Mouse (Mus musculus) brain, embryonic 14.5 days (tissue): Measurements from ENCODE around the gene Rorc. TPM values are rescaled to one million over a fixed set of nuclear protein-coding genes. Genes with fewer than 3 reads are reported as not detected.
A peak's percentile ranks its signal among the peaks of the same experiment; 100 is the strongest.

Source experiments
- DNase-seq: peaks from one replicate; pipeline ENCODE4 v3.0.0-alpha.2; 2011; ENCODE audit warnings: low read depth
- CTCF ChIP-seq: fragments of 200-500 bp; IDR thresholded peaks from 2 replicates; pipeline ENCODE4 v1.5.1; 2012; ENCODE audit warnings: inconsistent platforms, mild to moderate bottlenecking, moderate library complexity, borderline replicate concordance; ENCODE audit not compliant: insufficient read depth, insufficient read length; ENCODE audit errors: extremely low read depth
- POLR2A ChIP-seq: fragments of 200-500 bp; IDR thresholded peaks from 2 replicates; pipeline ENCODE4 v1.6.1; 2012; ENCODE audit warnings: mild to moderate bottlenecking, inconsistent platforms, borderline replicate concordance; ENCODE audit not compliant: poor library complexity, insufficient read depth, insufficient read length, severe bottlenecking; ENCODE audit errors: extremely low read depth
- polyA plus RNA-seq: library from polyadenylated mRNA; depleted of rRNA; stranded (reverse); fragments of >200 nt; gene quantifications from 2 replicates; pipeline ENCODE4 v1.2.3, GENCODE M21; 2012

The Rorc gene
- polyA plus RNA-seq, 1 experiment, result 0.97 TPM

DNA sequence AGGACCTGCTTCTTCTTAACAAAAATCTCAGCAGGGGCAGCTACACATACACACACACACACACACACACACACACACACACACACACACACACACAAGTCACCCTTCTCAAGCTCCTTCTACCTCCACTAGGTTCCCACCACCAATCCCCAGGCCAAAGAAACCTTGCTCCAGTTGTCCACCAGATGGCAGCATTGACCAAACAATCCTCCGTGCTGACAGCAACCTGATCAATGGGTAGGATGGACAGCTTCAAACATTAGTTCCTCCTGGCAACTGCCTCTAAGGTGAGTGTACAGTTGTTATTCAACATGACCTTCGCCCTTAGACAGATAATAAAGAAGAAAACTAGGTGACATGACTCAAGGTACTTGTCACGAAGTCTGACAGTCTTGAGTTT, 5.8 kb upstream of the Rorc start:
- TF ChIP-seq POLR2A, result no peak
- peak; percentile 94 for TF ChIP-seq CTCF
- DNase-seq, result peak; percentile 92

DNA sequence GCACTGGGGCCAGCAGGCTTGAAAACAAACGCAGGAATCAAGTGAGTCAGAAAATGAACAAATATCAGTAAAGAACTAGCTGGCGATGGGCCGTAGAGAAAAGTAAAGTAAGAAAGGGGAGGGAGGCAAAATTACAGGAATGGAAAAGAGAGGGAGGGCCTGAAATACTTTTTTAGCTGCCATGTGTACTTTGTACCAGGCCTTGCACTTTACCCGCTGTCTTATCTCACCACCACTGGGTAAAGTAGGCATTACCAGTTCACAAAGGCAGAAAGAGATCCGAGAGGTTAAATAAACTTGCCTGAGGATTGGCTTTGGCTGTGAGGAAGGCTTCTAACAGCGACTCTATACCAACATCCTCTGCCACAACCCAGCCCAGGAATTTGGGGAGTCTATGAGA, 5.1 kb upstream of the Rorc start:
- no peak for TF ChIP-seq POLR2A
- no peak for TF ChIP-seq CTCF
- no peak for DNase-seq

GRCm38 (mm10) chr3:94368631-94369030, 4.0 kb upstream of the Rorc start:
- no peak for DNase-seq
- TF ChIP-seq CTCF, result no peak
- TF ChIP-seq POLR2A, result no peak

DNA sequence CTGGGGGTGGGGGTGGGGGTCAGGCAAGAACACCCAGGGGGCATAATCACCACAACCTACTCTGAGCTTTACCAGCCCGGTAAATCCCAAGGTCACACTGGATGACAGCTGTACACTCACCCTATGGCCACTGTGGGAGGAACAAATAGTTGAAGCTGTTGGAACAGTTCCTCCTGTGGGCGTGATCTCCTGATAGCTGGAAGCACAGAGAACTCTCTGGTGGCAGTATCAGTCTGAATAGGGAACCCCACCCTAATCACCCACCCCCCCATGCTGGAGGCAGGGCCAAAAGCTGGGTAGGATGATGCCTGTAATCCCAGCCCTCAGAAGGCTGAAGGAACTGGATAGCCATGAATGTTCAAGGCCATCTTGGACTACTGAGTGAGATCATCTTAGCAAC, 2.9 kb upstream of the Rorc start:
- no peak for DNase-seq
- TF ChIP-seq CTCF (no peak), POLR2A (no peak)

GRCm38 (mm10) chr3:94371637-94372036, 957 bp upstream of the Rorc start:
- TF ChIP-seq CTCF, result no peak
- TF ChIP-seq POLR2A, result no peak
- DNase-seq, result peak; percentile 88

- DNase-seq, result no peak
- no peak for TF ChIP-seq CTCF
These were observed 556 bp upstream of the Rorc start for GRCm38 (mm10) chr3:94372038-94372437.

- DNase-seq, result peak; percentile 58
- TF ChIP-seq CTCF (no peak), POLR2A (no peak)
These were observed 496 bp downstream of the Rorc start for GRCm38 (mm10) chr3:94373090-94373489.

GRCm38 (mm10) chr3:94373597-94374011, 1.0 kb downstream of the Rorc start:
- TF ChIP-seq POLR2A (no peak), CTCF (no peak)
- DNase-seq, result peak; percentile 65

- no peak for DNase-seq
- TF ChIP-seq CTCF (no peak), POLR2A (no peak)
These were observed 2.0 kb downstream of the Rorc start for GRCm38 (mm10) chr3:94374636-94375035.

GRCm38 (mm10) chr3:94375146-94375545, 2.6 kb downstream of the Rorc start:
- no peak for TF ChIP-seq POLR2A
- TF ChIP-seq CTCF, result no peak
- DNase-seq, result no peak

- TF ChIP-seq CTCF (no peak), POLR2A (no peak)
- DNase-seq, result no peak
These were observed 3.3 kb downstream of the Rorc start for GRCm38 (mm10) chr3:94375861-94376260.

- TF ChIP-seq CTCF (no peak), POLR2A (no peak)
- DNase-seq, result no peak
These were observed 4.7 kb downstream of the Rorc start for GRCm38 (mm10) chr3:94377028-94377923.

GRCm38 (mm10) chr3:94379831-94380510, 7.4 kb downstream of the Rorc start:
- no peak for DNase-seq
- TF ChIP-seq CTCF, result no peak
- no peak for TF ChIP-seq POLR2A
